In genomic region chr5:114941138-114941537, GRCm38 (mm10) we compare ENCODE assay signal across 1 mouse cellular context.
TF ChIP-seq lines count a peak whose summit lies in the region.

No protein-coding gene starts in this region.

TF ChIP-seq in MEL, 35 proteins besides CTCF, POLR2A, EP300 and RAD21:
- TF ChIP-seq ZC3H11A (IDR thresholded peaks at IDR 0.05; ENCODE audit: low read depth, low read length) (peak; percentile 41; the same call in 1 of the 2 replicates), HCFC1 (IDR thresholded peaks at IDR 0.05; ENCODE audit: low read depth, low read length) (peak; percentile 34; the same call in 1 of the 2 replicates), SMC3 (IDR thresholded peaks at IDR 0.05; ENCODE audit: low read depth, low read length) (peak; percentile 38), MYC (IDR thresholded peaks at IDR 0.05; ENCODE audit: low read depth, low read length) (peak; percentile 73; the same call in 1 of the 2 replicates), SIN3A (IDR thresholded peaks at IDR 0.05; ENCODE audit: low read length) (peak; percentile 43), ZNF384 (IDR thresholded peaks at IDR 0.05; ENCODE audit: low read depth, low read length) (peak; percentile 76)
